Mouse (Mus musculus) heart, adult 2 months (tissue): ENCODE measurements around the gene Htra3.

Experiments used
- CTCF ChIP-seq: fragments of 200-600 bp; IDR thresholded peaks from 2 replicates; pipeline ENCODE4 v1.8.1; 2022; ENCODE audit warnings: antibody characterized with exemption, mild to moderate bottlenecking, moderate library complexity
- POLR2A ChIP-seq: fragments of 200-500 bp; IDR thresholded peaks from 2 replicates; pipeline ENCODE4 v1.6.1; 2011; ENCODE audit warnings: mild to moderate bottlenecking, low read depth, low read length, control low read depth; ENCODE audit not compliant: insufficient read depth

GRCm38 (mm10) chr5:35690485-35691165 lies 11.0 kb upstream of the Htra3 start:
- TF ChIP-seq CTCF (no peak), POLR2A (no peak)
